Mouse (Mus musculus) urinary bladder, postnatal 25 days (tissue): ENCODE data around the gene C130060K24Rik.

Experiments
- DNase-seq: peaks from one replicate; pipeline ENCODE4 v3.0.0; 2022; ENCODE audit warnings: low spot score

The C130060K24Rik gene

GRCm38 (mm10) chr6:65380918-65381772 lies at the start of gene C130060K24Rik:
C130060K24Rik (plus strand) TSS chr6:65381105.
- no peak for DNase-seq

DNA sequence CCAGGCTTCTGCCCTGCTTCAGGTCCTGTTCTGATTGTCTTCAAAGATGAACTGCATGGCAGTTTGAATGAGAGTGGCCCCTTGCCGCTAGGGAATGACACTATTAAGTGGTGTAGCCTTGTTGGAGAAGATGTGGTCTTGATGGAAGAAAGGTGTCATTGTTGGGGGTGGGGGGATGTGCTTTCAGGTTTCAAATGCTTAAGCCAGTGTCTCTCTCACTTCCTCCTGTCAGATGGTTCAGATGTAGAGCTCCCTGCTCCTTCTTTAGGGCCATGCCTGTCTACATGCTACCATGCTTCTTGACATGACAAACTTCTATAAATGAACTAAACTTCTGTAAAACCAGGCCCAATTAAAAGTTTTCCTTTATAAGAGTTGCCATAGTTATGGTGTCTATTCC lies 46.7 kb upstream of the C130060K24Rik start:
- DNase-seq: no peak

DNA sequence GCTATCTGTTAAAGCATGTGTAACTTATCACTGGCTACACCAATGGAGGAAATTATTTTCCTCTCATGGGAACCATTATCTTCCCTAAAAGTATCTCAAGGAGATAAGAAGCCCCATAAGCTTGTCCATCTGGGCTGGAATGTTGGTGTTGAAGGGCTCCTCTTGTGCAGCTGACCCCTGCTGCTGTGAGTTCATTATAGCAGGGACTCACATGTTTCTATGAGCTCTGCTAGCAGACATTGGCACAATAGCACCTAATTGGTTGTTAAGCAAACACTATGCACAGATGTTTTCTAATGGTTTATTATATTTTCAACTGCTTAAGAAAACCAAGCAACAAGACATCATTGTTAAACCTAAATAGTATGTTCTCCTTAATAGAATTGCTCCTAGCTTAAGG lies 41.5 kb upstream of the C130060K24Rik start:
- DNase-seq: no peak

DNA sequence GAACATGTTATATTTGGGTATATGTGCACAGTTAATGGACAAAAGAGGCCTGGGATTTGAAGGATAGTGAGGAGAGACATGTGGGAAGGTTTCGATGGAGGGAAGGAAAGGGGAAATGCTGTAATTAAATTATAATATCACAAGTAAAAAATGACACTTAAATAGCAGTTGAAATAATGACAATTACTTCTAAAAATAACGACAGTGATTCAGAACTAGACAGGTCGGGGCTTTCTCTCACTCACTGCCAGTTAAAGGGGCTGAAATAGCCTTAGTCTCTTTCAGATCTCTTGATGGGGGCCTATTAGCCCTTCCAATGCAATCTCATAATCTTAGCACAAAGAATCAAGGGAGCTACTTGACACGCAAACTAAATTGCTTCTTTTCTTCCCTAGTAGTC lies 39.5 kb upstream of the C130060K24Rik start:
- no peak for DNase-seq

GRCm38 (mm10) chr6:65347736-65348135 lies 33.2 kb upstream of the C130060K24Rik start:
- no peak for DNase-seq

DNA sequence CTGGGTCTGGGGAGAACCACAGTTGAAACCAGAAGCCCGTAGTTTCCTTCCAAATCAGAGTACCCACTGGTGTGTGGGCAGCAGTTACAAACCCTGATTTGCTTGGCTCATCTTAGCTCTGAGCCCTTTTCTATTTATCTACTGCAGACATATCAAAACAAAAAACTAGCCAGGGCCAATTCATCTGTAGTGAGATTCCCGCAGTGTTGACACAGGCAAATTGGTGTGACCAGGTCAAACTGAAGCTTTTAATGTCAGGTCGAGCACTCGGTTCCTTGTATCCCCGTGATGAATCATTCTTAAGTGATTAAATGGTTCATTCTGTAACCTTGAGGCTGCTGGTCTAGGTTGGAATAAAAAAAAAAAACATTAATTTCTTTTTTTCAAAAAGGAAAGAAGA lies 32.6 kb upstream of the C130060K24Rik start:
- DNase-seq: no peak

- no peak for DNase-seq
Observed at GRCm38 (mm10) chr6:65351622-65352021, 29.3 kb upstream of the C130060K24Rik start.

DNA sequence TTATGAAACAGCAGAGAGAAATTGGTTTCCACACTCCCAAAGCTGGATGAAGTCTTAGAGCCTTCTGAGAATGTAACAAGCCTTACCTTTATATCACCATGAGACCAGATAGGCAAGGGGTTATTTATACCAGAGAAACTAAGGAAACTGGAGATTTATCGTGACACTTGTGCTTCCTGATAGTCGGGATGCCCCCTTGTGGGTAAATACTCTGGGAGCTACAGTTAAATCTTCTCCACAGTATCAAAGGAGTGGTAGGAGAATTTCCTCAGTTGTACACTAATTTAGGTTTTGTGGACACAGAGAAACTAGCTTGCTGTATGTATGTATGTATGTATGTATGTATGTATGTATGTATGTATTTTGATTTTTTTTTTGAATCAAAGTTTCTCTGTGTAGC lies 5.0 kb upstream of the C130060K24Rik start:
- DNase-seq: no peak

DNA sequence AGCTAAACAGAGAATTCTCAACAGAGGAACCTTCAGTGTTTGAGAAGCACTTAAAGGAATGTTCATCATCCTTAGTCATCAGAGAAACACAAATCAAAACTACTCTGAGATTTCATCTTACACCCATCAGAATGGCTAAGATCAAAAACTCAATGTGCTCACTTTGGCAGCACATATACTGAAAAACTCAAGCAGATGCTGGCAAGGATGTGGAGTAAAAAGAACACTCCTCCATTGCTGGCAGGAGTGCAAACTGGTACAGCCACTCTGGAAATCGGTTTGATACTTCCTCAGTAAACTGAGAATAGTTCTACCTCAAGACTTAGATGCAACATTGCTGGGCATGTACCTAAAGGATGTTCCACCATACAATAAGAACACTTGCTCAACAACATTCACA lies 41.0 kb downstream of the C130060K24Rik start:
- no peak for DNase-seq

GRCm38 (mm10) chr6:65427065-65427464 lies 46.2 kb downstream of the C130060K24Rik start:
- DNase-seq: no peak

DNA sequence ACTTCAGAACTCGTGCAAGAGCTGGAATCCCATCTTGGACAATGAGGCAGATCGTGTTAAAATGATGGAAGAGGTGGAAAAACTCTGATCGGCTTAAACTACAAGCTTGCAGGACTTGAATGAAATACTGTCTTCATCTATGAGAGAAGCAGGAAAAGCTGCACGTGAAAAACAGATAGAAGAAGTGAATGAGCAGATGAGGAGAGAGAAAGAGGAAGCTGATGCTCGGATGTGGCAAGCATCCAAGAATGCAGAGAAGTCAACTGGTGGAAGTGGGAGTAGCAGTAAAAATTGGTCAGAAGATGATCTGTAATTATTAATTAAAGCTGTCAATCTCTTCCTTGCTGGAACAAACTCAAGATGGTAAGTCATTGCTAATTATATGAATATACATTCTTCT lies 52.3 kb downstream of the C130060K24Rik start:
- DNase-seq: no peak

DNA sequence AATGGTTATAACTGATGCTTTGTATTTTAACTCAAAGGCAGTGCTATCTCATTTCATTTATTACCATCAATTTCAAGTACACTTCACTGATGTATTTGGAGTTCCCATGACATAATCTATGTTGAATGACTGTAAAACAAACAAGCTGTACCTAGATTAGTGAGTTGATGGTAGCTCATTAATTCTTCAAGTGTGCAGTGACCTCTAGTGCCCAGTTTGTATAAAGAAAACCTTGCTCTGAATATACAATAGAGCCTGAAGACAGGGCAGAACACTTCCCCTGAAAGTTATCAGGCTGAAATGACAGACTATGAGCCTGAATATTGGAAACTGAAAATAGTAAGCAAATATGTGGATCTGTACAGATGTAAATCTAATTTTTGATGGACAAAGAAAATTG lies 72.6 kb downstream of the C130060K24Rik start:
- no peak for DNase-seq

GRCm38 (mm10) chr6:65465294-65465693 lies 84.4 kb downstream of the C130060K24Rik start:
- DNase-seq: no peak

GRCm38 (mm10) chr6:65470320-65470719 lies 89.4 kb downstream of the C130060K24Rik start:
- DNase-seq: no peak

DNA sequence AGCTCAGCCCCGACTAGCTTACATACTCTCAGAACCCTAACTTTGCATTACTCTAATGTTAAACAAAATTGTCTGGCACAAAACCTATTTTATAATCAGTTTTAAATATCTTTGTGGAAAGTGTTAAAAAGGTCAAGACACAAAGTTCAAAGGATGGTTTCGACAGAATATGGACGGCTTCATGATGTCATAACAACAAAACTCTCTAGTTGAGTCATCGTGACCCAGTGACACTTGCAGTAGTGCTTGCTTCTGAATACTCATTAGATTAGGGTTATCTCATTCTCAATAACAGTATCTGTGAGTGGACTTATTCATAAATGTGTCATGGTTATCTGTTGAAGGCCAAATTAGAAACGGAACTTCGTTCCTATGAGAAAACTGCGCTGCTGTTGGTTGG lies 91.5 kb downstream of the C130060K24Rik start:
- DNase-seq: no peak

DNA sequence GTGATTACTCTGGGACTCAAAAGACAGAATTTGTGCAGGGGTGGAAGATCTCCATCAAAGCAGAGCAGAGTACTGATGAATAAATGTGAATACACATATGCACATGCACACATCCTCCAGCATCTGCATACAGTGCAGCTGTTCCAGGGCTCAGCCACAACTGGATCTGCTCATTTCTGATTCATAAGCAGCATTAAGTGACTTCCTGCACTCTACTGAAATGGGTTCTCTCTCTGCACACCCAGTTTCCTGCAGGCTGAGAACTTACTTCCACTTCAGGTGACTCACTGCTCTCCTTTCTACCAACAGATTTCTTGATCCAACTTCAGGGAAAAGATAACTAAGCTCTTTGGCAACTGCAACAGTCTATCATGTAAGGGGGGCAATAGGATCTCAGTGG lies 117.9 kb downstream of the C130060K24Rik start:
- DNase-seq: no peak
